Mouse (Mus musculus) naive thymus-derived CD4-positive, alpha-beta T cell, adult 5 months (primary cell): ENCODE results near the gene Amotl2. TPM values are rescaled to one million over a fixed set of nuclear protein-coding genes. Genes with fewer than 3 reads are reported as not detected.

Experiments used
- polyA plus RNA-seq: library from polyadenylated mRNA; unstranded; fragments of 100-300 nt; shearing (Covaris generic); gene quantifications from one replicate; pipeline ENCODE4 v1.2.1, GENCODE M21; 2017

Gene Amotl2
- not detected for polyA plus RNA-seq

DNA sequence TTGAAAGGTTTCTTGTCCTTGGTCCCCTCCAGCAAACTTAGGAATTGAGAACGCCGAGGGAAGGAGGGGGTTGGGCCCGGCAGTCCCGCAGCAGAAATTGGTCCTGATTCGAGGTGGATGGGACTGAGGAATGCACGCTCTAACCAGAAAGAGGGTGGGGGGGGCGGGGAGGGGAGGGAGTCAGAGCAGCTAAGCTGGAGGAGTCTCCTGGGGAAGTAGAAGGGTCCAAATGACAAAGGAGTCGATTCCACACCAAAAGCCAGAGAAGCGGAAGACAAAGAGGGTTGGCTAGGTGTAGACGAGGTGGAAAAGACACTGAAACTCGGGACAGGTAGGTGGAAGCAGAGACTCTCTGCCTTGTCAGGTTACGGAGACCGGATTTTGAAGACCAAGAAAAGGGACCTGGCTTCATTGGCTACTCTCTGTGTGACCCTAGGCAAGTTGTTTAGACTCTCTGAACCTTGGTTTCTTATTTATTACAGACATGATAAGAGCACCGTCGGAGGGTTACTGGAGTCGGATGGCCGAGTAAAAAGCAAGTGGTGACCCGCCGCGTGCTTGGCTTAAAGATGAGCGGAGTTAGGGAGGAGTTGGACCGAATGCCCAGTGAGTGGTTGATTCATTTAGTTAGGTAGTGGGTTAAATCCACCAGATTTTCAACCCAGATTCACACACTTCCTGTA lies at the start of gene Amotl2:
TSS of gene Amotl2 (plus strand) at position 192 of the 683 bp plus-strand sequence.

Other genes starting within 250 kb of the Amotl2 start
- not detected for gene Ky, start 210.9 kb upstream of the Amotl2 start, polyA plus RNA-seq
- 38.3 TPM for gene Anapc13, start 90.4 kb upstream of the Amotl2 start, polyA plus RNA-seq
- 56.2 TPM for gene Cep63, start 90.1 kb upstream of the Amotl2 start, polyA plus RNA-seq
- gene Ryk, start 118.2 kb downstream of the Amotl2 start, polyA plus RNA-seq = not detected